Mouse (Mus musculus): ENCODE measurements around the gene Gna13.
A peak's percentile ranks its signal among the peaks of the same experiment; 100 is the strongest.

Gna13 gene

GRCm38 (mm10) chr11:109350317-109350714 is 12.3 kb upstream of the Gna13 start:
- no peak for DNase-seq

- no peak for DNase-seq
These were observed 11.1 kb upstream of the Gna13 start for GRCm38 (mm10) chr11:109351489-109351888.

- no peak for DNase-seq
These were observed 9.0 kb upstream of the Gna13 start for GRCm38 (mm10) chr11:109353391-109354235.

GRCm38 (mm10) chr11:109354236-109354613 is 8.4 kb upstream of the Gna13 start:
- no peak for DNase-seq

GRCm38 (mm10) chr11:109355771-109356388 is 6.8 kb upstream of the Gna13 start:
- DNase-seq: peak; percentile 64

GRCm38 (mm10) chr11:109357171-109357570 is 5.5 kb upstream of the Gna13 start:
- no peak for DNase-seq

GRCm38 (mm10) chr11:109358549-109358948 is 4.1 kb upstream of the Gna13 start:
- DNase-seq: no peak

GRCm38 (mm10) chr11:109359043-109359752 is 3.4 kb upstream of the Gna13 start:
- no peak for DNase-seq

GRCm38 (mm10) chr11:109360102-109360501 is 2.5 kb upstream of the Gna13 start:
- DNase-seq: no peak

- no peak for DNase-seq
These were observed 2.0 kb upstream of the Gna13 start for GRCm38 (mm10) chr11:109360581-109361040.

GRCm38 (mm10) chr11:109361241-109361630 is 1.4 kb upstream of the Gna13 start:
- DNase-seq: no peak

- no peak for DNase-seq
These were observed 784 bp upstream of the Gna13 start for GRCm38 (mm10) chr11:109361631-109362462.

GRCm38 (mm10) chr11:109363191-109364133 is 831 bp downstream of the Gna13 start:
- no peak for DNase-seq

GRCm38 (mm10) chr11:109364337-109364736 is 1.7 kb downstream of the Gna13 start:
- no peak for DNase-seq

GRCm38 (mm10) chr11:109364881-109365280 is 2.2 kb downstream of the Gna13 start:
- no peak for DNase-seq

- no peak for DNase-seq
These were observed 3.2 kb downstream of the Gna13 start for GRCm38 (mm10) chr11:109365818-109366217.

GRCm38 (mm10) chr11:109366802-109367579 is 4.4 kb downstream of the Gna13 start:
- no peak for DNase-seq

- DNase-seq: no peak
These were observed 6.5 kb downstream of the Gna13 start for GRCm38 (mm10) chr11:109369026-109369637.

GRCm38 (mm10) chr11:109375412-109375811 is 12.8 kb downstream of the Gna13 start:
- no peak for DNase-seq

GRCm38 (mm10) chr11:109376484-109377143 is 14.0 kb downstream of the Gna13 start:
- DNase-seq: peak; percentile 45
